Mouse (Mus musculus): ENCODE data around the gene Cyct.

Gene Cyct

DNA sequence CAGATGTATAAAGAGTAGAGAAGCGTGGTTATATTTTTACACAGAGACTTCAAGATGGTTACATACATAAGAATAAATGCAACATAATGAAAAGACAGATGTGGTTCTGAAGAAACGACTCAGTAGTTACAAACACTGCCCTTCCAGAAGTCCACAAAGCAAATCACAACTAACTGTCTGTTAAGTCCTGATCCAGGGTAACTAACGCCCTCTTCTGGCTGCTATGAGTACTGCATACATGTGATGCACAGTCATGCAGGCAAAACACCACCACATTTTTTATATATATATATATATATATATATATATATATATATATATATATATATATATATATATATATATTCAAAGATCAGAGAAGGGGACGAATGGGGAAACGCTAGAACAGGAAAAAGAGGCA, 25.7 kb downstream of the Cyct start:
- DNase-seq: no peak

DNA sequence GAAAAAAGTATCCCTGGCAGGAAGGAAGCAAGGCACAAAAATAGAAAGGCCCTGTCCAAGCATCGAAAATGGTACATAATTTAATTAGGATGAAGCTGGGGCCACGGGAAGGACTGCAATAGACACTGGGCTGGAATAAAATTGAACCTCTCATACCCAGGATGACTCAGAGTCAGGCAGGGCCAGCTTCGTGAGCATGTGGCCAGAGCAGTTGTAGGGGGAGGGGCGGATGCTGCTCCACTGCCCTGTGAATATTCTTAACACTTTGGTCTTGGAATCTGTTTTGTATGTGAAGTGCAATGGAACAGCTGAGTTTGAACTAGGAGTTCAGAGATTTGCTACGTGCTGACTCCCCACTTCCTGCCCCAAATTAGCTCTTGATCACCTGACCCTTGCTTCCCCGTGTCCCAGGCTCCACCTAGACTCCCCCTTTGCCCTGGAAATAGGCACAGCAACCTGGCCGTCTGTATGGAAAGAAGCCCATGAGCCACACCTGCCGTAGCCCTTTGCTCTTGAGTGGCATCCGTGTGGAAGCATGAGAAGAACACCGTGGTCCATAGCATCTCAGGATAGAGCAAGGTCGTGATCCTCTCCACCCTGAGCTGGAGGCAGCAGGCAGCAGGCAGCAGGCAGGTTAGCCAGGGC, 28.0 kb downstream of the Cyct start:
- no peak for DNase-seq

DNA sequence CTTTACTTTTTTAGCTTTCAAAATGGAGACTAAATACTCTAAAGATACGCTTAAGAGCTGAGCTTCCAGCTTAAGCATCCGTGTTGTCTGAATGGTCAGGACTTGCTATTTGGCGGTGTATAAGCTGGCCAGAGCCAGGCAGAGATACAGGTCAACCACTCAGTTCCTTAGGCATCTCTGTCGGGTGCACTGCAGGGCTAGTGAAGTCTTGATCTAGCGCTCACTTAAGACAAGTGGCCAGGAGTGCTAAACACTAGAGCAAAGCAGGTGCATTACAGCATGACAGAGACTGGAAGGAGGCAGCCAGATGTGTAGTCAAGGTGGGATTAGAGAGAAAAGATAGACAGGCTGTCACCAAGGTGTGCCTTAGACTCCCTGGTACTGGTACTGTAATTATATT, 30.2 kb downstream of the Cyct start:
- no peak for DNase-seq

DNA sequence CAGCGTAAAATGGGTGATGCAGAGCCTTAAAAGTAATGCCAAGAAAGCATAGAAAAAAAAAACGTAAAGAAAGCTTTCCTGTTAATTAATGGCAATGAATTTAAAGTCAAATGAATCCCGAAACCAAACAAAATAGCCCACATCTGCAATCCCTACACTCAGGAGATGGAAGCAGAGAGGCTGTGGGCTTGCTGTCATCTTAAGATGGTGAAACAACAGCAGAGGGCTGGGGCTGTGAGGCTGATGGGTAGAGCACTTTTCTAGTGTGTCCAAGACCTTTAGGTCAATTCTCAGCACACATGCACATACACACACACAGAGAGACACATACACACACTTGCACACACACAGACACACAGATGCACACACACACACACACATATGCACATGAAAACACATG, 34.1 kb downstream of the Cyct start:
- no peak for DNase-seq

DNA sequence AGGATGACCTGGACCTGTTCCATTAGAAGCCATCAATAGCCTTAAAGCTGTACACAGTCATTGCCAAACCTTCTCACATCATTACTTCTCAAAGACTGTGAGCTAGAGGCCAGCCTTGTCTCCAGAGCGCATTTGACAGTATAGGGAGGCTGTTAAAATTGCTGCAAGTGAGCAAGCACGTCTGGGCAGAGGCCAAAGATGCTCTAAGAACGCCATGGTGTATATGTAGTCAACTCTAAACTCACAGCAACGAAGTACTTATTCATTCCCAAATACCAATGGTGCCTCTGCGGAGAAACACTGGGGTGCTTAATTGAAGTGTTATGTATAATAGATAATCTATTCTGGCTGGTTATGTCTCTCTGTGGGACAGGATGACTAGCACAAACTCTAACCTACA, 35.8 kb downstream of the Cyct start:
- no peak for DNase-seq

DNA sequence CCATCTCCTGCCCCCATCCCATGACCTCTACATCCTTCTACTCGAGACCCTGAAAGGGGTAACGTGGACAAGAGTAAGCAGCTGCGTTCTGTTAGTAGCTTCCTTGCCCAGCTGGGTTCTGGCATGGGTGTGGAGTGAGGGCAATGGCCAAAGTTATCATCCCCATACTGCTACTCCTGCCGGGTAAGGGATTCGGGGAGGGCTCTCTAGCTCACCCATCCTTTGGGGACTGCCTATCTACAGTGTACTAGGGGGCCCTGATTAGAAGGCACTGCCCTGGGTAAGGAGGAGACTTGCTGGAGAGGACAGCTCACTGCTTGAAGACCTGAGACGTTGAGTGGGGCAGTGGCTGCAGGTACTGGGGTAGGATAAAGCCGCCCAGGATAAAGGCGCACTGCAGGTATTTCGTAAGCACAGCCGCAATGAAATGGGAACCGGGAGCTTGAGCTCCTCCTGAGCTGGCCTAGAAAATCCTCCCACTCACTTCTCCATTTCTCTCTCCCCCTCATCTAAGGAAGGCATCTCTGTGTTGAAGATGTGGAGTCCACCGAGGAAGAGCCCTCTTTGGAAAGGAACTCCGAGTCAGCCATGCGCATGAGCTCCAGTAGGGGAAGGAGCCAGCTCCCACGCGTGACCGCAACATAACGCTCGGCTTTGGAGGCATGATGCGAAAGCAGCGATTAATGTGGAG, 36.9 kb downstream of the Cyct start:
- no peak for DNase-seq

DNA sequence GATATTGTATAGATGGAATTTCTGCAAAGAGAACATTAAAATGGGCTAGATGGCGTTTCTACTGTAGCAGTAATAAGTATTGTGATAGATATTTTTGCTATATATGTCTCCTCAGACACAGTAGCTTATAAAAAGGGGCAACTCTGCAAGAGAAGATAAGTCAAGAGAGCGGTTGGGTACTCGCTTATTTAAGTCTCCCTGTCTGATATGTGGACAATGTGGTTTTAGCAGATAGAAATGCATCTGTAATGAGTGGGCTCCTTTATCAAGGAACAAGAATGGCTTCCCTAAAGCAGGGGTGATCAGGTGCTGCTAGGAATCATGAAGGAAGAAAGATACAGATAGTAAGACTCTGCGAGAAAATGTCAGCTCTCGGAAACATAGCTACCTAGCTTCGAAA, 39.9 kb downstream of the Cyct start:
- DNase-seq: no peak

DNA sequence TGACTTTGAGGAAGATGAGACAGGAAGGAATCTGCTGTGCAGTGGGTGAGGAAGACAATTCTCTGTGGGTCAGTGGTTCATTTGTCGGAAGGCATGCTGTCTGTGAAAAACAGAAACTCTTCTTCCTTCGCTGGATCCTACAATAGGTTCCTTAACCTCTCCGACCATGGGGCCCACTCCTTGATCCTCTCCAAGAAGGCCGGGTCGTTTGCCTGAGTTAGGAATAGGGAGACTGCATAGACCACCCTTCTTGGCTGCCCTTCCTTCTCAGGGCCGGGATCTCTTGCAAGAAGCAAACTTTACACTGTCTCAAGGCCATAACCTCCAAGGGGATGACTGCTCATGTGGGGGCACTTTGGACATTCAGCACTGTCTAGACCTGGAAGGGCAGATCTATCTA, 41.0 kb downstream of the Cyct start:
- no peak for DNase-seq

All from cerebellum, adult 9-10 months (tissue).